ENCODE assay signal across 17 mouse cellular contexts in the genomic region with DNA sequence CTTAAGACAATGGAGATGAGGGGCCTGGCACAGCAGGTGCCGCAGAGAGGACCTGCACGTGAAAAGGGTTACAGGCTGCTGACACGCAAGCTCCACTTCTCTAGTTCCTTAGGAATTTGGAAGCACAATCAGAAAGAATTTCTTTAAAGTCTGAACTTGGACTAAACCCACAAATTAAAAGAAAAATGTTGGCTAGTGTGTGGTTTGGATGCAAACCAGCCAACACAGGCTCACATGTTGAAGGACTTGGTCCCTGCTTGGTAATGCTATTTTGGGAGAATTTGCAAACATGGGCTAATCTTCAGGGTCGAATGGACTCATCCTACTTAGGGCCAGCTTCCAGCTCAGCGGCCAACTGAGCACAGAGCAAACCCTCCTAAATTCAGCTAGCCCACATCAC. TPM values are rescaled to one million over a fixed set of nuclear protein-coding genes. Genes with fewer than 3 reads are reported as not detected.
DNase-seq lines count a peak whose midpoint lies in the region; ATAC-seq and TF ChIP-seq lines count a peak whose summit lies in the region.
"Had no signal": no experiment of that assay in that cellular context is flagged by ENCODE, and none has a peak within 500 bp of the region (broad histone marks: within the 10 kb centered on the region; RNA-seq: fewer than 3 reads in every experiment).

No protein-coding gene starts in this region.

- H3K36me3 ChIP-seq in lung, postnatal 0 days (ENCODE audit: insufficient read depth, low read length) = no peaks in the 10 kb centered on the region
- H3K36me3 ChIP-seq: heart, embryonic 13.5 days; hindbrain, embryonic 15.5 days had no signal

- 58% methylated on average over 5 of the region's 5 CpGs for WGBS in lung, postnatal 0 days

- no peak overlapping the region for H3K27ac ChIP-seq in lung, postnatal 0 days (ENCODE audit: low read length)
- H3K27ac ChIP-seq in embryonic fibroblast, embryonic 13.5 days (ENCODE audit: insufficient read depth, low read length) = peak overlapping the region; percentile 14; the same call in 1 of the 2 replicates
- no peak overlapping the region for H3K27ac ChIP-seq in left cerebral cortex, adult 2 months
- H3K27ac ChIP-seq: forebrain, embryonic 13.5 days; gastrocnemius, adult 2 months; heart, embryonic 13.5 days; hindbrain, embryonic 15.5 days had no signal

- TF ChIP-seq POLR2A in embryonic fibroblast, embryonic 13.5 days (IDR thresholded peaks at IDR 0.05; ENCODE audit: low read depth, low read length) = no peak

- no peak overlapping the region for H3K4me3 ChIP-seq in lung, postnatal 0 days (ENCODE audit: low read depth, low read length)
- H3K4me3 ChIP-seq in embryonic fibroblast, embryonic 13.5 days (ENCODE audit: insufficient read depth, low read length) = no peak overlapping the region
- no peak overlapping the region for H3K4me3 ChIP-seq in left cerebral cortex, adult 2 months
- H3K4me3 ChIP-seq: forebrain, embryonic 13.5 days; gastrocnemius, adult 2 months; heart, embryonic 13.5 days; hindbrain, embryonic 15.5 days had no signal

- H3K9ac ChIP-seq in lung, postnatal 0 days (replicated peaks; ENCODE audit: low read depth) = no peak overlapping the region
- H3K9ac ChIP-seq: forebrain, embryonic 13.5 days; heart, embryonic 13.5 days; hindbrain, embryonic 15.5 days had no signal

- H3K9me3 ChIP-seq in lung, postnatal 0 days (ENCODE audit: low read length) = no peaks in the 10 kb centered on the region
- H3K9me3 ChIP-seq: forebrain, embryonic 13.5 days; heart, embryonic 13.5 days; hindbrain, embryonic 15.5 days had no signal

- H3K4me1 ChIP-seq in lung, postnatal 0 days (ENCODE audit: insufficient read depth, low read depth, low read length) = no peaks in the 10 kb centered on the region
- H3K4me1 ChIP-seq in embryonic fibroblast, embryonic 13.5 days (ENCODE audit: control insufficient read depth, insufficient read depth, low read length) = peaks cover 11% of the 10 kb centered on the region
- H3K4me1 ChIP-seq: forebrain, embryonic 13.5 days; heart, embryonic 13.5 days; hindbrain, embryonic 15.5 days had no signal

- TF ChIP-seq CTCF in lung, postnatal 0 days (IDR thresholded peaks at IDR 0.05) = no peak
- no peak for TF ChIP-seq CTCF in embryonic fibroblast, embryonic 13.5 days (IDR thresholded peaks at IDR 0.05; ENCODE audit: borderline replicate concordance, insufficient read depth, low read length)
- TF ChIP-seq CTCF in left cerebral cortex, adult 2 months (IDR thresholded peaks at IDR 0.05) = no peak

- TF ChIP-seq EP300 in lung, postnatal 0 days (IDR thresholded peaks at IDR 0.05) = no peak

- no peak for ATAC-seq in lung, postnatal 0 days
- ATAC-seq: forebrain, embryonic 13.5 days; intestine, embryonic 16.5 days had no signal

- peak; percentile 20 to 31 for DNase-seq in heart, postnatal 10 days
- DNase-seq in heart, postnatal 36 days = no peak
- peak; percentile 39 for DNase-seq in lung, postnatal 10 days
- no peak for DNase-seq in lung, postnatal 0 days (ENCODE audit: low spot score)
- DNase-seq in Muller cell, postnatal 12 days (ENCODE audit: inconsistent ontology term) = peak; percentile 84
- DNase-seq in spleen, postnatal 14 days (ENCODE audit: low spot score in 2 of 2) = no peak
- DNase-seq in left cerebral cortex, adult 2 months (ENCODE audit: extremely low spot score in 1 of 2, low spot score in 2 of 2) = no peak
- DNase-seq: adrenal gland, adult 8-10 months; adrenal gland, postnatal 36 days; cerebellum, adult 2 months; gastrocnemius, adult 2 months; gastrocnemius, postnatal 36 days had no signal

- intact Hi-C loops in heart, postnatal 10 days (cut with DNase I) = loop anchor here (10.0 kb wide), 1 partner anchor 263 kb away; no protein-coding TSS in a partner anchor
- intact Hi-C loops in heart, postnatal 36 days (cut with DNase I) = no loop called here
- intact Hi-C loops in left cerebral cortex, adult 2 months (cut with DNase I) = no loop called here

- no peak overlapping the region for H3K4me2 ChIP-seq in lung, postnatal 0 days (replicated peaks; ENCODE audit: low read depth, low read length)
- H3K4me2 ChIP-seq: forebrain, embryonic 13.5 days; heart, embryonic 13.5 days; hindbrain, embryonic 15.5 days had no signal

- no peaks in the 10 kb centered on the region for H3K27me3 ChIP-seq in lung, postnatal 0 days (replicated peaks; ENCODE audit: insufficient read depth, low read length)
- H3K27me3 ChIP-seq: forebrain, embryonic 13.5 days; heart, embryonic 13.5 days; hindbrain, embryonic 15.5 days had no signal

RNA-seq across cellular contexts. Expression of gene Cgnl1, which starts 26.8 kb away (rescaled TPM):
- 10 to 100 TPM; 42.8 to 44.9 TPM for total RNA-seq in heart, postnatal 10 days (2021)
- total RNA-seq in heart, postnatal 36 days (2021) = 10 to 100 TPM; 31.9 to 38.4 TPM
- polyA plus RNA-seq in lung, postnatal 0 days (2015; fragmentation: Nextera tagmentation; extraction: Ambion mirVana) = 26.1 and 28.5 TPM in 2 replicates
- 24.6 and 34.3 TPM in 2 replicates for polyA plus RNA-seq in embryonic fibroblast, embryonic 13.5 days (2011; ENCODE audit: insufficient read length, low read depth, missing spikeins)
- 10 to 100 TPM; 11.4 to 11.5 TPM for total RNA-seq in left cerebral cortex, adult 2 months (2021)

Comparison
In these comparisons a context has a peak if more than half of its experiments do, and no peak if none do; other contexts are left out.
1. DNase-seq: peak in heart, postnatal 10 days (2 of 2), lung, postnatal 10 days (single experiment) and Muller cell, postnatal 12 days (single experiment); none in heart, postnatal 36 days (0 of 2), lung, postnatal 0 days (single experiment), spleen, postnatal 14 days (0 of 2) and left cerebral cortex, adult 2 months (0 of 2).